Mouse (Mus musculus) lung, postnatal 0 days (tissue): Measurements from ENCODE around the gene Sash1. TPM values are rescaled to one million over a fixed set of nuclear protein-coding genes. Genes with fewer than 3 reads are reported as not detected.

Experiments
- ATAC-seq: fragments of 200-750 bp; cut with Nextera tagmentation; 2 replicates; pipeline ENCODE4 v1.8.0; 2017; ENCODE audit warnings: moderate library complexity
- DNase-seq: peaks from one replicate; pipeline ENCODE4 v3.0.0-alpha.2; 2016; ENCODE audit warnings: low spot score
- H3K27ac ChIP-seq: fragments of 300-500 bp; sonication (generic); 2 replicates; pipeline ENCODE4 v1.5.1; 2014; ENCODE audit warnings: antibody characterized with exemption, mild to moderate bottlenecking, low read length, mixed read lengths
- H3K27me3 ChIP-seq: fragments of 300-500 bp; sonication (generic); replicated peaks from 2 replicates; pipeline ENCODE4 v1.6.1; 2014; ENCODE audit warnings: low read length, mixed read lengths; ENCODE audit not compliant: insufficient read depth
- H3K36me3 ChIP-seq: fragments of 300-500 bp; sonication (generic); 2 replicates; pipeline ENCODE4 v1.6.1; 2014; ENCODE audit warnings: low read length, mixed read lengths; ENCODE audit not compliant: insufficient read depth
- H3K4me1 ChIP-seq: fragments of 300-500 bp; sonication (generic); 2 replicates; pipeline ENCODE4 v1.6.1; 2014; ENCODE audit warnings: antibody characterized with exemption, low read depth, low read length, mixed read lengths; ENCODE audit not compliant: insufficient read depth
- H3K4me2 ChIP-seq: fragments of 300-500 bp; sonication (generic); replicated peaks from 2 replicates; pipeline ENCODE4 v1.6.1; 2014; ENCODE audit warnings: low read depth, mild to moderate bottlenecking, low read length, moderate library complexity, mixed read lengths
- H3K4me3 ChIP-seq: fragments of 300-500 bp; sonication (generic); 2 replicates; pipeline ENCODE4 v1.5.1; 2014; ENCODE audit warnings: low read depth, low read length
- H3K9ac ChIP-seq: fragments of 300-500 bp; sonication (generic); replicated peaks from 2 replicates; pipeline ENCODE4 v1.6.1; 2014; ENCODE audit warnings: low read depth, mild to moderate bottlenecking
- H3K9me3 ChIP-seq: fragments of 300-500 bp; sonication (generic); 2 replicates; pipeline ENCODE4 v1.6.1; 2016; ENCODE audit warnings: low read length, mixed read lengths
- CTCF ChIP-seq: IDR thresholded peaks from 2 replicates; pipeline ENCODE4 v1.5.1; 2016; ENCODE audit warnings: antibody characterized with exemption, mild to moderate bottlenecking
- EP300 ChIP-seq: IDR thresholded peaks from 2 replicates; pipeline ENCODE4 v1.6.1; 2016; ENCODE audit warnings: antibody characterized with exemption, mild to moderate bottlenecking, control low read depth
- WGBS: fragments of 180-500 bp; shearing (Covaris S2); extraction: QIAGEN DNeasy Blood & Tissue Kit; methylation state at CpG from one replicate; pipeline ENCODE4 v1.1.7; 2014; 5-methylcytosine and 5-hydroxymethylcytosine counted together
- polyA plus RNA-seq: library from polyadenylated mRNA; unstranded; fragments of >200 nt; fragmentation: Nextera tagmentation; extraction: Ambion mirVana; gene quantifications from 2 replicates; pipeline ENCODE4 v1.2.1, GENCODE M21; 2015

Gene Sash1
- polyA plus RNA-seq, 1 experiment from 2014 or later: 10.1 TPM

- ATAC-seq (peak; percentile 8), DNase-seq (peak; percentile 52)
- no peaks in the 10 kb centered on the region for H3K27me3 ChIP-seq
- H3K27ac ChIP-seq: peak overlapping the region; percentile 77
- TF ChIP-seq EP300 (no peak), CTCF (no peak)
- H3K36me3 ChIP-seq: no peaks in the 10 kb centered on the region
- no peaks in the 10 kb centered on the region; the same call in 1 of the 2 replicates for H3K4me1 ChIP-seq
- peak overlapping the region; percentile 6; the same call in 1 of the 2 replicates for H3K4me2 ChIP-seq
- 58% methylated on average over 11 of the region's 11 CpGs for WGBS
- H3K9me3 ChIP-seq: no peaks in the 10 kb centered on the region
- no peak overlapping the region for H3K9ac ChIP-seq
- H3K4me3 ChIP-seq: no peak overlapping the region
These were observed 129.1 kb downstream of the Sash1 start for GRCm38 (mm10) chr10:8756604-8757354.

DNA sequence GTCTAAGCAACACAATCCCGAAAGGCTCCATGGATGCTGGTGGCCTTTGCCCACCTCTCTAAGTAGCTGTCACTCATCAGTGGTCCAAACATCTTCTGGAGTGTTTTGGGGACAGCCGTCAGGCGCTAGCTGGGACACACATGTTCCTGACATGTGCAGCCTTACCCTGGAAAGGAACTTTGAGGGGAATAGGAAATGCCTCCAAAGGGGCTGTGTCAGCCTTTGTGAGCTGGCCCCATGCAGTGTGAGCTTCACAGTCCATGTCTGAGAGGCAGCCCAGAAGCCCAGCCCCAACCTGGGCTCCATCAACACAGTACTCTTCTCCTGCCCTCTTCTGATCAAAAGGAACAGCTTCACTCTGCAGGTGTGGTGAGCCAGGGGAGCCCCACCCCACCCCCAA lies 132.5 kb downstream of the Sash1 start:
- DNase-seq: no peak
- no peak for ATAC-seq
- no peak overlapping the region for H3K4me3 ChIP-seq
- H3K9ac ChIP-seq: no peak overlapping the region
- no peak overlapping the region for H3K27ac ChIP-seq
- H3K36me3 ChIP-seq: peaks cover 7% of the 10 kb centered on the region; the same call in 1 of the 2 replicates
- H3K27me3 ChIP-seq: no peaks in the 10 kb centered on the region
- H3K4me2 ChIP-seq: no peak overlapping the region
- no peak for TF ChIP-seq EP300
- no peak for TF ChIP-seq CTCF
- no peaks in the 10 kb centered on the region; the same call in 1 of the 2 replicates for H3K4me1 ChIP-seq
- H3K9me3 ChIP-seq: no peaks in the 10 kb centered on the region
- 87% methylated on average over 3 of the region's 3 CpGs for WGBS

DNA sequence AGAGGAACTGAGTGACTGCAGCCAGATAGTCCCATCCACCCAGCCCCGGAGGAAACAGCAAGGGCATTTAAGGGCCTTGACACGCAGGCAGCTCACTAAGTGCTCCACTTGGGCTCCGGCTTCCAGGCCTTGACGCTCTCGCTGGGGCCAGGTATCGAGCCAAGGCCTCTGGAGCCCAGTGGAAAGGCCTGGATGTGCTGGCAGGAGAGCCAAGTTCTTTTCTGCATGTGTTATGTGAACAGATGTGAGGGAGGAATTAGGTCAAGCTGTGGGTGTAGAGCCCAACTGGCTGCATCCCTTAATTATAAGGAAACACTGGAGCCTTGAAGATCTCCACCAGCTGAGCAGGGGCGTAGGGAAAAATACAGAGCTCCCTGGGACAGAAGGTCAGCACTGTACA lies 133.4 kb downstream of the Sash1 start:
- TF ChIP-seq EP300: no peak
- Histone ChIP-seq H3K9me3 (no peaks in the 10 kb centered on the region), H3K27ac (no peak overlapping the region), H3K9ac (no peak overlapping the region), H3K4me2 (no peak overlapping the region), H3K4me1 (no peaks in the 10 kb centered on the region; the same call in 1 of the 2 replicates), H3K36me3 (peaks cover 14% of the 10 kb centered on the region), H3K4me3 (no peak overlapping the region), H3K27me3 (no peaks in the 10 kb centered on the region)
- DNase-seq: no peak
- ATAC-seq: no peak
- 79% methylated on average over 7 of the region's 7 CpGs for WGBS

GRCm38 (mm10) chr10:8749537-8749936 lies 136.3 kb downstream of the Sash1 start:
- DNase-seq: no peak
- Histone ChIP-seq H3K36me3 (peaks cover 19% of the 10 kb centered on the region), H3K9me3 (no peaks in the 10 kb centered on the region), H3K27me3 (no peaks in the 10 kb centered on the region), H3K4me3 (no peak overlapping the region), H3K4me2 (no peak overlapping the region), H3K9ac (no peak overlapping the region), H3K27ac (no peak overlapping the region), H3K4me1 (no peaks in the 10 kb centered on the region)
- TF ChIP-seq EP300 (no peak), CTCF (no peak)
- ATAC-seq: no peak
- 89% methylated on average over 11 of the region's 11 CpGs for WGBS

GRCm38 (mm10) chr10:8747450-8748212 lies 138.2 kb downstream of the Sash1 start:
- H3K9me3 ChIP-seq: no peaks in the 10 kb centered on the region
- ATAC-seq (no peak), DNase-seq (no peak)
- H3K27me3 ChIP-seq: no peaks in the 10 kb centered on the region
- TF ChIP-seq EP300 (no peak), CTCF (no peak)
- no peak overlapping the region for H3K9ac ChIP-seq
- H3K4me1 ChIP-seq: no peaks in the 10 kb centered on the region
- H3K4me3 ChIP-seq: no peak overlapping the region
- no peak overlapping the region for H3K4me2 ChIP-seq
- no peak overlapping the region for H3K27ac ChIP-seq
- WGBS: 87% methylated on average over 21 of the region's 21 CpGs
- H3K36me3 ChIP-seq: peaks cover 29% of the 10 kb centered on the region

DNA sequence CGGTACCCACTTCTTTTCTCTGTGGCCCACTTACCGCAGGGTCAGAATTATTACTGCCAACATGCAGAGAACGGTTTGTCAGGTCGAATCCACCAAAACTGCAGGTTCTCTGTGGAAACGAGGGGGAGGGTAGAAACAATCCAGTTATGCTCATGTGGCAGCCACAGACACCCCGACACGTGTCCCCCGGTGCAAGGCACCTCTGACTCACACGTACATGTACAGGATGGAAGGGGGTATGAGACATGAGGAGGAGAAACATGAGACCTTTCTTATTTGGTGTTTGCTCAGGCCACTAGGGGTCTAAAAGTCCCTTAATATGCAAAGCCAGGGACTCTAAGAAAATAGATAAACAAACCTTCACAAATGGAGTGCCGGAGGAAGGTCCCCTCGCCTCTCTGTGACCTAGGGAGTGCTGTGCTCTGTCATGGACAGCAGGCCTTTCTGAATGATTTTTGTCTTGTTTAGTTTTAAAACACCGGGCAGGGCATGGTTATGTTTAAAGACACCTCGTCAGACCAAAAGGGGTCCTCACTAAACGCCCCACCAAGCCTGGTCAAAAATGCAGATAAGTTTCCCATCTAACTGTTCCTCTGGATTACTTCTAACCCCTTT lies 139.7 kb downstream of the Sash1 start:
- ATAC-seq (no peak), DNase-seq (peak; percentile 9)
- Histone ChIP-seq H3K9me3 (no peaks in the 10 kb centered on the region), H3K4me1 (no peaks in the 10 kb centered on the region), H3K9ac (no peak overlapping the region), H3K4me2 (no peak overlapping the region), H3K36me3 (peaks cover 34% of the 10 kb centered on the region), H3K4me3 (no peak overlapping the region), H3K27ac (no peak overlapping the region), H3K27me3 (no peaks in the 10 kb centered on the region)
- WGBS: 50% methylated on average over 14 of the region's 14 CpGs
- TF ChIP-seq EP300 (no peak), CTCF (no peak)
